Mouse (Mus musculus) cerebellum, postnatal 14 days (tissue): ENCODE measurements around the gene Gm33543.

Experiments used
- DNase-seq, 2 experiments: peaks; one replicate each; pipeline ENCODE4 v3.0.0; 2021; ENCODE audit warnings: mixed read lengths in 2 of 2

Gene Gm33543

GRCm38 (mm10) chr10:95842789-95843637 is at the start of gene Gm33543:
Gene Gm33543, minus strand, starts transcription at chr10:95842930.
- no peak for DNase-seq

- DNase-seq, result no peak
Observed at GRCm38 (mm10) chr10:95892132-95892531, 49.4 kb upstream of the Gm33543 start.

- no peak for DNase-seq
Observed at GRCm38 (mm10) chr10:95891214-95891960, 48.7 kb upstream of the Gm33543 start.

GRCm38 (mm10) chr10:95883761-95884517 is 41.2 kb upstream of the Gm33543 start:
- no peak for DNase-seq

GRCm38 (mm10) chr10:95882036-95882435 is 39.3 kb upstream of the Gm33543 start:
- no peak for DNase-seq

GRCm38 (mm10) chr10:95879983-95880934 is 37.5 kb upstream of the Gm33543 start:
- no peak for DNase-seq

GRCm38 (mm10) chr10:95870782-95871181 is 28.1 kb upstream of the Gm33543 start:
- DNase-seq, result no peak

GRCm38 (mm10) chr10:95868348-95868747 is 25.6 kb upstream of the Gm33543 start:
- DNase-seq, result no peak

- no peak for DNase-seq
Observed at GRCm38 (mm10) chr10:95867596-95867995, 24.9 kb upstream of the Gm33543 start.

GRCm38 (mm10) chr10:95864349-95865124 is 21.8 kb upstream of the Gm33543 start:
- no peak for DNase-seq

- DNase-seq, result no peak
Observed at GRCm38 (mm10) chr10:95862664-95863063, 19.9 kb upstream of the Gm33543 start.

- peak; percentile 34 to 45 for DNase-seq
Observed at GRCm38 (mm10) chr10:95858164-95858563, 15.4 kb upstream of the Gm33543 start.

- DNase-seq, result no peak
Observed at GRCm38 (mm10) chr10:95855411-95855810, 12.7 kb upstream of the Gm33543 start.

- peak in 1 of 2 experiments; percentile 19 for DNase-seq
Observed at GRCm38 (mm10) chr10:95850504-95850903, 7.8 kb upstream of the Gm33543 start.

- DNase-seq, result no peak
Observed at GRCm38 (mm10) chr10:95846739-95847138, 4.0 kb upstream of the Gm33543 start.

GRCm38 (mm10) chr10:95846281-95846680 is 3.6 kb upstream of the Gm33543 start:
- no peak for DNase-seq

GRCm38 (mm10) chr10:95843878-95844277 is 1.1 kb upstream of the Gm33543 start:
- DNase-seq, result no peak

- no peak for DNase-seq
Observed at GRCm38 (mm10) chr10:95841241-95841640, 1.5 kb downstream of the Gm33543 start.

- no peak for DNase-seq
Observed at GRCm38 (mm10) chr10:95839803-95840202, 2.9 kb downstream of the Gm33543 start.

GRCm38 (mm10) chr10:95839036-95839435 is 3.7 kb downstream of the Gm33543 start:
- no peak for DNase-seq
